Mouse (Mus musculus) splenic B cell, adult 2 months (primary cell): ENCODE results near the gene Paqr6.

Experiments used
- DNase-seq: peaks from one replicate; pipeline ENCODE4 v3.0.0-alpha.2; 2011; ENCODE audit warnings: low read depth, low spot score
- H3K27me3 ChIP-seq: 2 replicates; pipeline ENCODE4 v1.6.1; 2012; ENCODE audit warnings: mild to moderate bottlenecking, low read length, moderate library complexity, mixed read lengths; ENCODE audit not compliant: control insufficient read depth, poor library complexity, insufficient read depth, severe bottlenecking
- H3K36me3 ChIP-seq: 2 replicates; pipeline ENCODE4 v1.6.1; 2012; ENCODE audit warnings: mild to moderate bottlenecking, low read length, moderate library complexity, mixed read lengths; ENCODE audit not compliant: control insufficient read depth, poor library complexity, insufficient read depth, severe bottlenecking

Paqr6 gene

GRCm38 (mm10) chr3:88412636-88413035 lies 48.3 kb downstream of the Paqr6 start:
- Histone ChIP-seq H3K27me3 (no peaks in the 10 kb centered on the region), H3K36me3 (no peaks in the 10 kb centered on the region; the same call in 1 of the 2 replicates)
- no peak for DNase-seq

GRCm38 (mm10) chr3:88415668-88416067 lies 51.3 kb downstream of the Paqr6 start:
- Histone ChIP-seq H3K27me3 (no peaks in the 10 kb centered on the region), H3K36me3 (no peaks in the 10 kb centered on the region; the same call in none of the 2 replicates)
- no peak for DNase-seq

- Histone ChIP-seq H3K36me3 (no peaks in the 10 kb centered on the region; the same call in none of the 2 replicates), H3K27me3 (no peaks in the 10 kb centered on the region)
- no peak for DNase-seq
Observed at GRCm38 (mm10) chr3:88418016-88418415, 53.6 kb downstream of the Paqr6 start.
